Mouse (Mus musculus) bone marrow macrophage, adult 2 months (primary cell): Measurements from ENCODE around the gene Gm11444.

Experiments used
- CTCF ChIP-seq: IDR thresholded peaks from 2 replicates; pipeline ENCODE4 v1.5.1; 2012; ENCODE audit warnings: low read depth, mild to moderate bottlenecking, low read length, moderate library complexity
- POLR2A ChIP-seq: IDR thresholded peaks from 2 replicates; pipeline ENCODE4 v1.6.1; 2012; ENCODE audit warnings: mild to moderate bottlenecking, low read depth, low read length, borderline replicate concordance

- TF ChIP-seq CTCF (no peak), POLR2A (no peak)
Measured at GRCm38 (mm10) chr11:85799456-85799855, 50.7 kb downstream of the Gm11444 start.
